Mouse (Mus musculus): ENCODE measurements at regions not wholly inside any gene's neighbourhood (a gene's known extent, or its start where the extent isn't known, plus 50 kb on each side); places are given as distances from the start of the nearest gene placed in this dataset.

- ATAC-seq (ENCODE audit: extremely low read depth, insufficient number of reproducible peaks, low FRiP score, poor library complexity, severe bottlenecking) = no peak
- DNase-seq (ENCODE audit: low spot score) = no peak
- no peaks in the 10 kb centered on the region for H3K9me3 ChIP-seq (replicated peaks)
- no peaks in the 10 kb centered on the region for H3K4me1 ChIP-seq (ENCODE audit: insufficient read depth, low read depth, low read length)
- H3K27me3 ChIP-seq (ENCODE audit: insufficient read depth, low read length) = no peaks in the 10 kb centered on the region
- H3K4me3 ChIP-seq (ENCODE audit: low read depth, low read length) = no peak overlapping the region
- TF ChIP-seq GATA2 (IDR thresholded peaks at IDR 0.05; ENCODE audit: borderline replicate concordance, low read depth, low read length) = no peak
- TF ChIP-seq GATA1 (IDR thresholded peaks at IDR 0.05; ENCODE audit: borderline replicate concordance, low read length) = no peak
- no peak for TF ChIP-seq TAL1 (conservative IDR thresholded peaks at IDR 0.05; ENCODE audit: low read depth, low read length)
- no peak for TF ChIP-seq CTCF (IDR thresholded peaks at IDR 0.05; ENCODE audit: low read depth, low read length)
- no peak for TF ChIP-seq POLR2AphosphoS5 (IDR thresholded peaks at IDR 0.05; ENCODE audit: insufficient replicate concordance, low read depth, low read length)
- H3K36me3 ChIP-seq (replicated peaks) = no peaks in the 10 kb centered on the region
Observed at GRCm38 (mm10) chr3:18620608-18621007, 672.4 kb downstream of the Cypt12 start.

- ATAC-seq (ENCODE audit: extremely low read depth, insufficient number of reproducible peaks, low FRiP score, poor library complexity, severe bottlenecking) = no peak
- Histone ChIP-seq H3K4me3 (ENCODE audit: low read depth, low read length) (no peak overlapping the region), H3K36me3 (replicated peaks) (no peaks in the 10 kb centered on the region), H3K9me3 (replicated peaks) (no peaks in the 10 kb centered on the region), H3K27me3 (ENCODE audit: insufficient read depth, low read length) (no peaks in the 10 kb centered on the region), H3K4me1 (ENCODE audit: insufficient read depth, low read depth, low read length) (no peaks in the 10 kb centered on the region)
- no peak for DNase-seq (ENCODE audit: low spot score)
- TF ChIP-seq GATA2 (IDR thresholded peaks at IDR 0.05; ENCODE audit: borderline replicate concordance, low read depth, low read length) (no peak), CTCF (IDR thresholded peaks at IDR 0.05; ENCODE audit: low read depth, low read length) (no peak), TAL1 (conservative IDR thresholded peaks at IDR 0.05; ENCODE audit: low read depth, low read length) (no peak), POLR2AphosphoS5 (IDR thresholded peaks at IDR 0.05; ENCODE audit: insufficient replicate concordance, low read depth, low read length) (no peak)
Observed at GRCm38 (mm10) chr3:18623831-18624304, 675.7 kb downstream of the Cypt12 start.

GRCm38 (mm10) chr3:18624381-18625145 lies 676.4 kb downstream of the Cypt12 start:
- DNase-seq (ENCODE audit: low spot score) (no peak), ATAC-seq (ENCODE audit: extremely low read depth, insufficient number of reproducible peaks, low FRiP score, poor library complexity, severe bottlenecking) (no peak)
- no peaks in the 10 kb centered on the region for H3K9me3 ChIP-seq (replicated peaks)
- no peaks in the 10 kb centered on the region for H3K4me1 ChIP-seq (ENCODE audit: insufficient read depth, low read depth, low read length)
- no peak overlapping the region for H3K4me3 ChIP-seq (ENCODE audit: low read depth, low read length)
- H3K36me3 ChIP-seq (replicated peaks) = no peaks in the 10 kb centered on the region
- no peak for TF ChIP-seq CTCF (IDR thresholded peaks at IDR 0.05; ENCODE audit: low read depth, low read length)
- H3K27me3 ChIP-seq (ENCODE audit: insufficient read depth, low read length) = no peaks in the 10 kb centered on the region

GRCm38 (mm10) chr3:18625395-18626328 lies 677.5 kb downstream of the Cypt12 start:
- Histone ChIP-seq H3K4me1 (ENCODE audit: insufficient read depth, low read depth, low read length) (no peaks in the 10 kb centered on the region), H3K9me3 (replicated peaks) (no peaks in the 10 kb centered on the region), H3K36me3 (replicated peaks) (no peaks in the 10 kb centered on the region), H3K27me3 (ENCODE audit: insufficient read depth, low read length) (no peaks in the 10 kb centered on the region), H3K4me3 (ENCODE audit: low read depth, low read length) (no peak overlapping the region)
- ATAC-seq (ENCODE audit: extremely low read depth, insufficient number of reproducible peaks, low FRiP score, poor library complexity, severe bottlenecking) (no peak), DNase-seq (ENCODE audit: low spot score) (no peak)
- TF ChIP-seq GATA2 (IDR thresholded peaks at IDR 0.05; ENCODE audit: borderline replicate concordance, low read depth, low read length) = no peak
- TF ChIP-seq TAL1 (conservative IDR thresholded peaks at IDR 0.05; ENCODE audit: low read depth, low read length) = no peak
- TF ChIP-seq CTCF (IDR thresholded peaks at IDR 0.05; ENCODE audit: low read depth, low read length) = no peak
- no peak for TF ChIP-seq POLR2AphosphoS5 (IDR thresholded peaks at IDR 0.05; ENCODE audit: insufficient replicate concordance, low read depth, low read length)
- TF ChIP-seq GATA1 (IDR thresholded peaks at IDR 0.05; ENCODE audit: borderline replicate concordance, low read length) = no peak

- Histone ChIP-seq H3K4me3 (ENCODE audit: low read depth, low read length) (no peak overlapping the region), H3K27me3 (ENCODE audit: insufficient read depth, low read length) (no peaks in the 10 kb centered on the region), H3K9me3 (replicated peaks) (no peaks in the 10 kb centered on the region), H3K4me1 (ENCODE audit: insufficient read depth, low read depth, low read length) (no peaks in the 10 kb centered on the region), H3K36me3 (replicated peaks) (no peaks in the 10 kb centered on the region)
- TF ChIP-seq TAL1 (conservative IDR thresholded peaks at IDR 0.05; ENCODE audit: low read depth, low read length) = no peak
- no peak for TF ChIP-seq CTCF (IDR thresholded peaks at IDR 0.05; ENCODE audit: low read depth, low read length)
- TF ChIP-seq GATA1 (IDR thresholded peaks at IDR 0.05; ENCODE audit: borderline replicate concordance, low read length) = no peak
- no peak for TF ChIP-seq POLR2AphosphoS5 (IDR thresholded peaks at IDR 0.05; ENCODE audit: insufficient replicate concordance, low read depth, low read length)
- TF ChIP-seq GATA2 (IDR thresholded peaks at IDR 0.05; ENCODE audit: borderline replicate concordance, low read depth, low read length) = no peak
- DNase-seq (ENCODE audit: low spot score) = no peak
- no peak for ATAC-seq (ENCODE audit: extremely low read depth, insufficient number of reproducible peaks, low FRiP score, poor library complexity, severe bottlenecking)
Observed at GRCm38 (mm10) chr3:18626375-18626774, 678.2 kb downstream of the Cypt12 start.

DNA sequence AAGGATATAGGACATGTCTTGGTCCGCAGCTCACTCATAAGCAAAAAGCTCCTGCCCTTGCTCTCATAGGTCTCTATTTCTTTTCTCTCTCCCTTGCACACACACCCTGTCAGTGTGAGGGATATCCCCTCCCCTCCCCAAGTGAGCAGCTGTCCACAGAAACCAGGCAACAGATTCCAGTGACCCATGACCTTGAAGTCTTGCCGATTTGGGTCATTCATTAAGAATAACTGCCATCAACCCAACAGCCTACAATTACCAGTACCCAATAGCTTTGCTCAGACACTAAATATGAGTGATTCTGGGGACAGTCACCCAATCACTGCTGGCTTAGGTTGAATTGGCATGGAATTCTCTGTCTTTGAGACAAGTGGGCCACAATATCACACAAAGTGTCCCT lies 678.6 kb downstream of the Cypt12 start:
- ATAC-seq (ENCODE audit: extremely low read depth, insufficient number of reproducible peaks, low FRiP score, poor library complexity, severe bottlenecking) (no peak), DNase-seq (ENCODE audit: low spot score) (no peak)
- Histone ChIP-seq H3K9me3 (replicated peaks) (no peaks in the 10 kb centered on the region), H3K27me3 (ENCODE audit: insufficient read depth, low read length) (no peaks in the 10 kb centered on the region), H3K4me3 (ENCODE audit: low read depth, low read length) (no peak overlapping the region), H3K4me1 (ENCODE audit: insufficient read depth, low read depth, low read length) (no peaks in the 10 kb centered on the region), H3K36me3 (replicated peaks) (no peaks in the 10 kb centered on the region)
- TF ChIP-seq TAL1 (conservative IDR thresholded peaks at IDR 0.05; ENCODE audit: low read depth, low read length) (no peak), POLR2AphosphoS5 (IDR thresholded peaks at IDR 0.05; ENCODE audit: insufficient replicate concordance, low read depth, low read length) (no peak), GATA1 (IDR thresholded peaks at IDR 0.05; ENCODE audit: borderline replicate concordance, low read length) (no peak), GATA2 (IDR thresholded peaks at IDR 0.05; ENCODE audit: borderline replicate concordance, low read depth, low read length) (no peak), CTCF (IDR thresholded peaks at IDR 0.05; ENCODE audit: low read depth, low read length) (no peak)
